Mouse (Mus musculus) forebrain, embryonic 15.5 days (tissue): ENCODE results near the gene Plscr1. TPM values are rescaled to one million over a fixed set of nuclear protein-coding genes. Genes with fewer than 3 reads are reported as not detected.

Source experiments
- ATAC-seq: fragments of 200-750 bp; cut with Nextera tagmentation; replicated peaks from 2 replicates; pipeline ENCODE4 v1.8.0; 2017; ENCODE audit warnings: mild to moderate bottlenecking, moderate TSS enrichment, moderate library complexity
- H3K27ac ChIP-seq: fragments of 300-500 bp; sonication (generic); replicated peaks from 2 replicates; pipeline ENCODE4 v1.5.1; 2015; ENCODE audit warnings: mild to moderate bottlenecking, inconsistent platforms
- H3K27me3 ChIP-seq: fragments of 300-500 bp; sonication (generic); 2 replicates; pipeline ENCODE4 v1.6.1; 2015; ENCODE audit warnings: inconsistent platforms
- H3K36me3 ChIP-seq: fragments of 300-500 bp; sonication (generic); 2 replicates; pipeline ENCODE4 v1.6.1; 2015; ENCODE audit warnings: mild to moderate bottlenecking, inconsistent platforms
- H3K4me1 ChIP-seq: fragments of 300-500 bp; sonication (generic); 2 replicates; pipeline ENCODE4 v1.6.1; 2015; ENCODE audit warnings: inconsistent platforms
- H3K4me2 ChIP-seq: fragments of 300-500 bp; sonication (generic); replicated peaks from 2 replicates; pipeline ENCODE4 v1.6.1; 2015; ENCODE audit warnings: mild to moderate bottlenecking, inconsistent platforms
- H3K4me3 ChIP-seq: fragments of 300-500 bp; sonication (generic); 2 replicates; pipeline ENCODE4 v1.5.1; 2015; ENCODE audit warnings: mild to moderate bottlenecking, inconsistent platforms
- H3K9ac ChIP-seq: fragments of 300-500 bp; sonication (generic); replicated peaks from 2 replicates; pipeline ENCODE4 v1.6.1; 2015; ENCODE audit warnings: mild to moderate bottlenecking, inconsistent platforms
- H3K9me3 ChIP-seq: fragments of 300-500 bp; sonication (generic); 2 replicates; pipeline ENCODE4 v1.6.1; 2016; ENCODE audit warnings: inconsistent platforms
- WGBS: fragments of 180-500 bp; shearing (Covaris S2); methylation state at CpG from one replicate; pipeline ENCODE4 v1.1.7; 2015; ENCODE audit warnings: mixed read lengths; 5-methylcytosine and 5-hydroxymethylcytosine counted together
- microRNA-seq: library from miRNA; unstranded; fragments of <30 nt; microRNA quantifications from one replicate; pipeline ENCODE4, GENCODE M21; 2016
- polyA plus RNA-seq: library from polyadenylated mRNA; unstranded; fragments of >200 nt; fragmentation: Nextera tagmentation; extraction: Ambion mirVana; gene quantifications from 2 replicates; pipeline ENCODE4 v1.2.1, GENCODE M21; 2015

Plscr1 gene
- polyA plus RNA-seq, 1 experiment from 2014 or later: 6.8 TPM

GRCm38 (mm10) chr9:92292169-92292568 is 42.6 kb downstream of the Plscr1 start:
- H3K36me3 ChIP-seq: no peaks in the 10 kb centered on the region
- WGBS: 67% methylated on average over 2 of the region's 2 CpGs
- H3K9ac ChIP-seq: no peak overlapping the region
- no peak overlapping the region for H3K4me3 ChIP-seq
- no peak overlapping the region for H3K4me2 ChIP-seq
- H3K27ac ChIP-seq: no peak overlapping the region
- H3K9me3 ChIP-seq: no peaks in the 10 kb centered on the region
- no peaks in the 10 kb centered on the region for H3K4me1 ChIP-seq
- H3K27me3 ChIP-seq: no peaks in the 10 kb centered on the region
- ATAC-seq: no peak

GRCm38 (mm10) chr9:92292922-92293321 is 43.4 kb downstream of the Plscr1 start:
- ATAC-seq: no peak
- Histone ChIP-seq H3K4me3 (no peak overlapping the region), H3K4me2 (no peak overlapping the region), H3K9me3 (no peaks in the 10 kb centered on the region), H3K27ac (no peak overlapping the region), H3K4me1 (no peaks in the 10 kb centered on the region), H3K9ac (no peak overlapping the region), H3K27me3 (no peaks in the 10 kb centered on the region), H3K36me3 (no peaks in the 10 kb centered on the region)
- 69% methylated on average over 3 of the region's 3 CpGs for WGBS

GRCm38 (mm10) chr9:92293560-92294548 is 44.3 kb downstream of the Plscr1 start:
- Histone ChIP-seq H3K4me2 (no peak overlapping the region), H3K4me1 (no peaks in the 10 kb centered on the region), H3K27me3 (no peaks in the 10 kb centered on the region), H3K9ac (no peak overlapping the region), H3K9me3 (no peaks in the 10 kb centered on the region), H3K36me3 (no peaks in the 10 kb centered on the region), H3K27ac (no peak overlapping the region), H3K4me3 (no peak overlapping the region)
- WGBS: 78% methylated on average over 2 of the region's 2 CpGs
- ATAC-seq: no peak

DNA sequence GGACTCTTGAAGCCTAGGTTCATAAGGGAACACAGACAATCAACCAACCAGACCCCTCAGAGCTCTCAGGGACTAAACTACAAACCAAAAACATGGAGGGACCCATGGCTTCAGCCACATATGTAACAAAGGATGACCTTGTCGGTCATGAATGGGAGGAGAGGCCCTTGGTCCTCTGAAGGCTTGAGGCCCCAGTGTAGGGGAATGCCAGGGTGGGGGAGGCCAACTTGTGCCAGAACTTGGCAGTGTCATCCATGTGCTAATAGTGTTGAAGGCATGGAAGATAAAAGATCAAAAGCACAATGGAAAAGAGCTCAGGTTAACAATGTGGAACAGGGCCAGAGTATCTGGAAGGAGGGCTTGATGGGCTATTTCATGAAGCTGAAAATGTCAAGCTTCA is 48.7 kb downstream of the Plscr1 start:
- no peak overlapping the region for H3K27ac ChIP-seq
- 47% methylated on average over 1 of the region's 1 CpGs for WGBS
- H3K4me3 ChIP-seq: no peak overlapping the region
- no peak for ATAC-seq
- no peak overlapping the region for H3K9ac ChIP-seq
- H3K27me3 ChIP-seq: no peaks in the 10 kb centered on the region
- no peaks in the 10 kb centered on the region for H3K4me1 ChIP-seq
- H3K4me2 ChIP-seq: no peak overlapping the region
- H3K9me3 ChIP-seq: no peaks in the 10 kb centered on the region
- H3K36me3 ChIP-seq: no peaks in the 10 kb centered on the region

- 74% methylated on average over 3 of the region's 3 CpGs for WGBS
- no peak overlapping the region for H3K4me3 ChIP-seq
- H3K9ac ChIP-seq: no peak overlapping the region
- H3K9me3 ChIP-seq: no peaks in the 10 kb centered on the region
- H3K4me1 ChIP-seq: no peaks in the 10 kb centered on the region
- no peaks in the 10 kb centered on the region for H3K36me3 ChIP-seq
- H3K27me3 ChIP-seq: no peaks in the 10 kb centered on the region
- H3K27ac ChIP-seq: no peak overlapping the region
- no peak for ATAC-seq
- H3K4me2 ChIP-seq: no peak overlapping the region
Measured at GRCm38 (mm10) chr9:92301213-92301612, 51.7 kb downstream of the Plscr1 start.

GRCm38 (mm10) chr9:92305075-92305474 is 55.5 kb downstream of the Plscr1 start:
- no peak for ATAC-seq
- H3K4me2 ChIP-seq: no peak overlapping the region
- H3K27ac ChIP-seq: no peak overlapping the region
- 50% methylated on average over 8 of the region's 8 CpGs for WGBS
- H3K9me3 ChIP-seq: no peaks in the 10 kb centered on the region
- H3K36me3 ChIP-seq: no peaks in the 10 kb centered on the region
- H3K4me1 ChIP-seq: no peaks in the 10 kb centered on the region
- no peak overlapping the region for H3K4me3 ChIP-seq
- H3K9ac ChIP-seq: no peak overlapping the region
- no peaks in the 10 kb centered on the region for H3K27me3 ChIP-seq

- H3K9me3 ChIP-seq: no peaks in the 10 kb centered on the region
- no peak overlapping the region for H3K27ac ChIP-seq
- H3K27me3 ChIP-seq: no peaks in the 10 kb centered on the region
- H3K9ac ChIP-seq: no peak overlapping the region
- ATAC-seq: no peak
- 39% methylated on average over 8 of the region's 8 CpGs for WGBS
- no peak overlapping the region for H3K4me3 ChIP-seq
- H3K36me3 ChIP-seq: no peaks in the 10 kb centered on the region
- H3K4me1 ChIP-seq: no peaks in the 10 kb centered on the region
- no peak overlapping the region for H3K4me2 ChIP-seq
Measured at GRCm38 (mm10) chr9:92305620-92306220, 56.2 kb downstream of the Plscr1 start.

DNA sequence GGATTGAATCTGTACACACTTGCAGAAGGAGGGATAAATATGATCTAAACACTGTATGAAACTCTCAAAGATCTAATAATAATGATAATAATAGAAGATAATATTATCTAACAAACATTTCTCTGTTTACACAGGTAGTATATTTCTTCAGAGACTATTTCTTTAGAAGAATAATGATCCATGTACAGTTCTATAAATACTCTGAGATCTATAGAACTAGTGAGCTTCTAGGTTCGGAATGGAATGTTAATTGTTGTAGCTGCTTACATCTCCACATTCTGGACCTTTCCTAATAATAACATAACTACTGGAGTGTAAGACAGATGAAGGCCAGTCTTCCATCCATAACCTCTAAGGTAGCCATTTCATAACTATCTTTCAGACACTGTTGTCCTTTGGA is 59.5 kb downstream of the Plscr1 start, which contains the start of gene 1700057G04Rik:
TSS of gene 1700057G04Rik (plus strand) at position 301 of the 400 bp plus-strand sequence.
- no peak for ATAC-seq
- Histone ChIP-seq H3K4me1 (no peaks in the 10 kb centered on the region), H3K4me3 (no peak within 1 kb of the TSS), H3K27ac (no peak within 1 kb of the TSS), H3K9me3 (no peaks in the 10 kb centered on the region), H3K9ac (no peak within 1 kb of the TSS), H3K4me2 (no peak within 1 kb of the TSS), H3K36me3 (no peaks in the 10 kb centered on the region), H3K27me3 (no peaks in the 10 kb centered on the region)
- 85% methylated on average over 1 of the region's 1 CpGs for WGBS

DNA sequence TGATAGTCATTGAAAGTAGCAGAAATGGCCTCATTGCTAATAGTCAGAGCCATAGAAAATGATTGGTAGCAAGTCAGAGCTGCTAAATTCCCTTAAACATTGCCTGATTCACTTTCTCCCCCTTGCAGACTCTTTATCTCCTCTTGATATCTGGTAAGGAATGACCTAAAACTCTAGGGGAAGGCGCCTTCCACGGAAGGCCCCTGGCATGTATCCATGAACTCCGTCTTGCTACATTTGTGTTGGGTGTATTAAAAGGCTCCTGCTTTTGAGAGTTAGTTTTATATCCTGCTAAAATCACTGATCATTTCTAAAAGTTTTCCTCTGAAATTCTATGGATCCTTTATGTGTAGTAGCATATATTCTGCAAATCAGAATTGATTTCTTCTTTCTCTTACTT is 67.2 kb downstream of the Plscr1 start:
- H3K36me3 ChIP-seq: no peaks in the 10 kb centered on the region
- no peaks in the 10 kb centered on the region for H3K9me3 ChIP-seq
- no peak overlapping the region for H3K27ac ChIP-seq
- no peak for ATAC-seq
- no peak overlapping the region for H3K4me3 ChIP-seq
- H3K4me1 ChIP-seq: no peaks in the 10 kb centered on the region
- WGBS: 89% methylated on average over 3 of the region's 3 CpGs
- no peak overlapping the region for H3K9ac ChIP-seq
- no peaks in the 10 kb centered on the region for H3K27me3 ChIP-seq
- no peak overlapping the region for H3K4me2 ChIP-seq

Small RNA genes within 50 kb of the gene (microRNA-seq; reads per million reads assigned to microRNA genes)
- not detected for gene Mir6386

Other genes starting within 250 kb of the Plscr1 start
- gene Plscr5, start 56.8 kb upstream of the Plscr1 start, polyA plus RNA-seq: 0.24 and 0.26 TPM in 2 replicates
- gene Plscr2, start 25.9 kb downstream of the Plscr1 start, polyA plus RNA-seq: 0.99 and 1.3 TPM in 2 replicates
- gene 1700057G04Rik, start 59.6 kb downstream of the Plscr1 start, polyA plus RNA-seq: not detected in 2 replicates
- 1.1 and 1.3 TPM in 2 replicates for gene Plscr4, start 207.6 kb downstream of the Plscr1 start, polyA plus RNA-seq